Mouse (Mus musculus) brain, embryonic 14.5 days (tissue): Measurements from ENCODE around the gene Sgms1. TPM values are rescaled to one million over a fixed set of nuclear protein-coding genes. Genes with fewer than 3 reads are reported as not detected.

Experiments used
- DNase-seq: peaks from one replicate; pipeline ENCODE4 v3.0.0-alpha.2; 2011; ENCODE audit warnings: low read depth
- CTCF ChIP-seq: fragments of 200-500 bp; IDR thresholded peaks from 2 replicates; pipeline ENCODE4 v1.5.1; 2012; ENCODE audit warnings: inconsistent platforms, mild to moderate bottlenecking, moderate library complexity, borderline replicate concordance; ENCODE audit not compliant: insufficient read depth, insufficient read length; ENCODE audit errors: extremely low read depth
- POLR2A ChIP-seq: fragments of 200-500 bp; IDR thresholded peaks from 2 replicates; pipeline ENCODE4 v1.6.1; 2012; ENCODE audit warnings: mild to moderate bottlenecking, inconsistent platforms, borderline replicate concordance; ENCODE audit not compliant: poor library complexity, insufficient read depth, insufficient read length, severe bottlenecking; ENCODE audit errors: extremely low read depth
- polyA plus RNA-seq: library from polyadenylated mRNA; depleted of rRNA; stranded (reverse); fragments of >200 nt; gene quantifications from 2 replicates; pipeline ENCODE4 v1.2.3, GENCODE M21; 2012

Sgms1 gene
- polyA plus RNA-seq, 1 experiment: 13.6 TPM

GRCm38 (mm10) chr19:32313304-32313703 is 76.2 kb downstream of the Sgms1 start:
- TF ChIP-seq POLR2A (no peak), CTCF (no peak)
- DNase-seq: no peak

- TF ChIP-seq POLR2A (no peak), CTCF (no peak)
- DNase-seq: no peak
Measured at GRCm38 (mm10) chr19:32311762-32312161, 77.8 kb downstream of the Sgms1 start.

GRCm38 (mm10) chr19:32311063-32311462 is 78.5 kb downstream of the Sgms1 start:
- TF ChIP-seq POLR2A (no peak), CTCF (no peak)
- no peak for DNase-seq

GRCm38 (mm10) chr19:32310483-32310882 is 79.0 kb downstream of the Sgms1 start:
- TF ChIP-seq CTCF (no peak), POLR2A (no peak)
- no peak for DNase-seq

- TF ChIP-seq CTCF (no peak), POLR2A (no peak)
- DNase-seq: peak; percentile 33
Measured at GRCm38 (mm10) chr19:32309346-32309745, 80.2 kb downstream of the Sgms1 start.

- TF ChIP-seq POLR2A (no peak), CTCF (no peak)
- no peak for DNase-seq
Measured at GRCm38 (mm10) chr19:32308311-32308710, 81.2 kb downstream of the Sgms1 start.

- TF ChIP-seq POLR2A (no peak), CTCF (no peak)
- DNase-seq: no peak
Measured at GRCm38 (mm10) chr19:32304898-32305297, 84.6 kb downstream of the Sgms1 start.

- DNase-seq: peak; percentile 34
- TF ChIP-seq CTCF: no peak
- no peak for TF ChIP-seq POLR2A
Measured at GRCm38 (mm10) chr19:32304008-32304873, 85.3 kb downstream of the Sgms1 start.

GRCm38 (mm10) chr19:32302835-32303381 is 86.6 kb downstream of the Sgms1 start:
- no peak for DNase-seq
- no peak for TF ChIP-seq POLR2A
- TF ChIP-seq CTCF: no peak

GRCm38 (mm10) chr19:32301568-32301967 is 87.9 kb downstream of the Sgms1 start:
- TF ChIP-seq CTCF: no peak
- TF ChIP-seq POLR2A: no peak
- no peak for DNase-seq

GRCm38 (mm10) chr19:32298221-32298620 is 91.3 kb downstream of the Sgms1 start:
- TF ChIP-seq POLR2A: no peak
- peak; percentile 73 for DNase-seq

GRCm38 (mm10) chr19:32296863-32297262 is 92.7 kb downstream of the Sgms1 start:
- TF ChIP-seq CTCF: no peak
- TF ChIP-seq POLR2A: no peak
- DNase-seq: no peak

- TF ChIP-seq CTCF: no peak
- DNase-seq: peak; percentile 29
Measured at GRCm38 (mm10) chr19:32295581-32295980, 93.9 kb downstream of the Sgms1 start.
